Mouse (Mus musculus) inflammation-experienced regulatory T-cells, adult 6 months (primary cell): ENCODE data around the gene Chil4. TPM values are rescaled to one million over a fixed set of nuclear protein-coding genes. Genes with fewer than 3 reads are reported as not detected.
"Not testable (repeated sequence)": the region's sequence is repeated elsewhere in the genome, so short reads cannot be mapped to it uniquely, and the experiment has no call there.

ENCODE experiments used
- ATAC-seq: one replicate; pipeline ENCODE4 v1.8.0; 2017
- polyA plus RNA-seq, 3 experiments: library from polyadenylated mRNA; unstranded; fragments of 100-300 nt; shearing (Covaris generic); gene quantifications; one replicate each; pipeline ENCODE4 v1.2.1; 2017

Chil4 gene
- not detected for polyA plus RNA-seq

- ATAC-seq: no peak
Measured at GRCm38 (mm10) chr3:106219407-106219806, at the start of gene Chil4. Gene Chil4, minus strand, starts transcription at chr3:106219507.

- ATAC-seq: no peak
Measured at GRCm38 (mm10) chr3:106265854-106266253, 46.5 kb upstream of the Chil4 start.

- no peak for ATAC-seq
Measured at GRCm38 (mm10) chr3:106264854-106265253, 45.5 kb upstream of the Chil4 start.

- not testable (repeated sequence) for ATAC-seq
Measured at GRCm38 (mm10) chr3:106257076-106257475, 37.8 kb upstream of the Chil4 start.

GRCm38 (mm10) chr3:106252719-106253118 is 33.4 kb upstream of the Chil4 start:
- ATAC-seq: no peak

DNA sequence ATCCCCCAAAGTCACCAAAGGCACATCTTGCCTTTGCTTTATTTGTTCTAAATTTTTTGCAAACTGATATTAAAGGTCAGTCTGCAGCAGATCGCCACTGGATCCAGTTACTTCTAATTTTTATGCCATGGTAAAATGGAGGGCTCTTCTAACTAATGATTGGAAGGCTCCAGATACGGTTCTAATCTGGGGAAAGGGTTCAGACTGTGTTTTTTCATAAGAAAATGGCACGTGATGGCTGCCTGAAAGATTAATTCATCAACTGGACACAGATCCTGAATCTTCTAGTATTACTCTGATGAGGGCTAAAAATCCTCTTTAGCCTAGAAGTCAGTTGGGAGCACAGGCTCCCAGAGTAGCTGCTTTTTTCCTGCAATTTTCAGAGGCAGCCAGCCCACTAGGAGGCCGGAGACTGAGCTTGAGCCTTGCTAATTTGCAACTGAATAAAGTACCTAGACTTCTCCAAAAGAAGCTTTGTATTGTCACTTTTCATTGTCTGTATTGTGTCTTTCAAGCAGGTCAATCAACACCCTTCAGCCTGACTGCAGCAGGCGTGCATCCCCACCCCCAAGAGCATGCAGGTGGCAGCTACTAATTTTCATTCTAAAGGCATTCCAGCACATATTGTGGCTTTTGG is 31.6 kb upstream of the Chil4 start:
- ATAC-seq: not testable (repeated sequence)

- ATAC-seq: not testable (repeated sequence)
Measured at GRCm38 (mm10) chr3:106247369-106247768, 28.1 kb upstream of the Chil4 start.

DNA sequence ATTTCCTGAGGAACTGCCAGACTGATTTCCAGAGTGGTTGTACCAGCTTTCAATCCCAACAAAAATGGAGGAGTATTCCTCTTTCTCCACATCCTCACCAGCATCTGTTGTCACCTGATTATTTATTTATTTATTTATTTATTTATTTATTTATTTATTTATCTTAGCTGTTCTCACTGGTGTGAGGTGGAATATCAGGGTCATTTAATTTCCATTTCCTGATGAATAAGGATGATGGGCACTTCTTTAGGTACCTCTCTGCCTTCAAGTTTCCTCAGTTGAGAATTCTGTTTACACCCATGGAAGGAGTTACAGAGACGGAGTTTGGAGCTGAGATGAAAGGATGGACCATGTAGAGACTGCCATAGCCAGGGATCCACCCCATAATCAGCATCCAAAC is 20.9 kb upstream of the Chil4 start:
- not testable (repeated sequence) for ATAC-seq

GRCm38 (mm10) chr3:106239196-106239791 is 20.0 kb upstream of the Chil4 start:
- no peak for ATAC-seq

- not testable (repeated sequence) for ATAC-seq
Measured at GRCm38 (mm10) chr3:106223391-106223790, 4.1 kb upstream of the Chil4 start.

DNA sequence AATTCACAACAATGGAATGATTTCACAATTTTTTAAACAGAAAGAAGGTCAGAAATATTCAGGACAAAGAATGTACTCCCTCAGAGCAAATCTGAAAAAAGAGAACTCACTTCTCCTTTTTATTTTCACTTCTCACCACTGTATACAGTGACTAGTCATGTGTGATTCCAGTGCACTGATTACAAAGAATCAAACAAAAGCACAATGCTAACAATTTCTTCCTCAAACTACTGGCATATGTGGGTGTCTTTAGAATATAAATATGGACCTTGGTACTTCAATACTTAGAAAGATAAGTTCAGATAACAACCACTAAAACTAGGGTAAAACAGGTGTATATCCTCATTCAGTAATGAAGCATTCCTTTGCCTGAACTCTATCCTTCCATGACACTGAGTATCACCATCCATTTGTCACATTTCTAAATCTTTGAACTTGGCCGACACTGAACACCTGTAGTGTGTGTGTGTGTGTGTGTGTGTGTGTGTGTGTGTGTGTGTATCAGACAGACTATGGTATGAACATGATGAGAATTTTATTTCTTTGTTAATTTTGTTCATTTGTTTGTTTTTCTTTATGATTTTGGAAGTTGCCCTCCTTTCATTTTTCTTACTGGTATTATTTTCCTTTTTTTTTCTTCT is 2.4 kb upstream of the Chil4 start:
- ATAC-seq: no peak

DNA sequence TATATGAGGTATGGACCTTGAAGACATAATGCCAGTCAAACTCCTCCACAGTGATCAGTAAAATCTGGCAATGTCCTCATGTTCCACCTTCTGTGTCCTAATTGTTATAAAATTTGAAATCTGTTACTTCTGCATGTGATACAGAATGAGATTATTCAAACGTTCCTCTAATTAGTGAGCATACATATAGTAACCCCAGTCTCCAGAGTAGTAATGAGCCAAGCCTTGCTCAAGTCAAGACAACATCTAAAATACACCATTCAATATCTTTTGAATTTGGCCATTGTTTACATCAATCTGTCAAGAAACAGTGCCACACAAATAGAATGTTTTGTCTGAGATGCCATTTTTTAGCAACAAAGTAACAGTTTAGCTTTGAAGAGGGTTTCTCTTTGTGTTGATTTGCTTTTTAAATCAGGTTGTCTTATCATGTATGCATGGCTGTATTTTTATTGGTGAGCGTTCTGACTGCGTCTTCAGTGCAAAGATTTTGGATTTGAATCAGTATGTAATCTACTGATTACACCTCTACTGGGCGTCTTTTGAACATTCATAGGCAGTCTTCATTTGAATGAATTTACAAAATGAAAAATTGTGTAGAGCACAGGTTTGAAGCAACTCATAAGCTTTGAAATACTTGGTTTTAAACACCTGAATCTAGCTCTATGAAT is 888 bp downstream of the Chil4 start:
- ATAC-seq: not testable (repeated sequence)

DNA sequence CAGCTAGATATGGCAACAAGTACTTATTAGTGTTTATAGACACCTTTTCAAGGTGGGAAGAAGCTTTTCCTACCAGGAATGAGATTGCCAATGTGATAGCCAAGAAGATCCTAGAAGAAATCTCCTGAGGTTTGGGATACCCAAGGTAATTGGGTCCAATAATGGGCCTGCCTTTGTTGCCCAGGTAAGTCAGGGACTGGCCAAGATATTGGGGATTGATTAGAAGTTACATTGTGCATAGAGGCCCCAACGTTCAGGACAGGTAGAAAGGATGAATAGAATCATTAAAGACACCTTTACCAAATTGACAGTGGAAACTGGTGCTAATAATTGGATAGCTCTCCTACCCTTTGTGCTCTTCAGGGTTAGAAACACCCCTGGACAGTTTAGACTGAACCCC is 21.3 kb downstream of the Chil4 start:
- not testable (repeated sequence) for ATAC-seq

- not testable (repeated sequence) for ATAC-seq
Measured at GRCm38 (mm10) chr3:106197246-106197645, 22.1 kb downstream of the Chil4 start.

GRCm38 (mm10) chr3:106196276-106196675 is 23.0 kb downstream of the Chil4 start:
- ATAC-seq: no peak

DNA sequence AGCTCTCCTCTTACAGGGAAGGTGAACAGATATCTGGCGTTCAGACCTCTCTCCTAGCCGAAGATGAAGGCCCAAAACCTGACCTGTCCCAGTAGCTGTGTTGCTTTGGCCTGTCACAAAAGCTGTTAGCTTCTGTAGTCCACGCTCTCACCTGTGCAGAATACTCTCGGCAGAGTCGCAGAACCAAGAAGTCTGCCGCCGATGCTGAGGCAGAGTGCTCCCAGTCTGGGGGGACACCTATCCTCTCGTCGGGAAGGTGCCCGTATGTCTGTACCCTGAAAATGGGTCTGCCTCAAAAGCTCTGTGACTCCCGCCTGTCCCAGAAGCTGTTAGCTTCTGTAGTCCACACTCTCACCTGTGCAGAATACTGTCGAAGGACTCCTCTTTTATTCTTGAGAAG is 23.8 kb downstream of the Chil4 start:
- ATAC-seq: no peak

GRCm38 (mm10) chr3:106187991-106188390 is 31.3 kb downstream of the Chil4 start:
- ATAC-seq: no peak

GRCm38 (mm10) chr3:106177509-106178189 is 41.7 kb downstream of the Chil4 start:
- no peak for ATAC-seq

GRCm38 (mm10) chr3:106174971-106175370 is 44.3 kb downstream of the Chil4 start:
- ATAC-seq: not testable (repeated sequence)

DNA sequence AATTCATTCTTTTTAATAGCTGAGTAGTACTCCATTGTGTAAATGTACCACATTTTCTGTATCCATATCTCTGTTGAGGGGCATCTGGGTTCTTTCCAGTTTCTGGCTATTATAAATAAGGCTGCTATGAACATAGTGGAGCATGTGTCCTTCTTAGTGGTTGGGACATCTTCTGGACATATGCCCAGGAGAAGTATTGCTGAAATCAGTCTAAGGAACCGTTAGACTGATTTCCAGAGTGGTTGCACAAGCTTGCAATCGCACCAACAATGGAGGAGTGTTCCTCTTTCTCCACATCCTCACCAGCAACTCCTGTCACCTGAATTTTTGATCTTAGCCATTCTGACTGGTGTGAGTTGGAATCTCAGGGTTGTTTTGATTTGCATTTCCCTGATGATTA is 46.8 kb downstream of the Chil4 start:
- not testable (repeated sequence) for ATAC-seq

DNA sequence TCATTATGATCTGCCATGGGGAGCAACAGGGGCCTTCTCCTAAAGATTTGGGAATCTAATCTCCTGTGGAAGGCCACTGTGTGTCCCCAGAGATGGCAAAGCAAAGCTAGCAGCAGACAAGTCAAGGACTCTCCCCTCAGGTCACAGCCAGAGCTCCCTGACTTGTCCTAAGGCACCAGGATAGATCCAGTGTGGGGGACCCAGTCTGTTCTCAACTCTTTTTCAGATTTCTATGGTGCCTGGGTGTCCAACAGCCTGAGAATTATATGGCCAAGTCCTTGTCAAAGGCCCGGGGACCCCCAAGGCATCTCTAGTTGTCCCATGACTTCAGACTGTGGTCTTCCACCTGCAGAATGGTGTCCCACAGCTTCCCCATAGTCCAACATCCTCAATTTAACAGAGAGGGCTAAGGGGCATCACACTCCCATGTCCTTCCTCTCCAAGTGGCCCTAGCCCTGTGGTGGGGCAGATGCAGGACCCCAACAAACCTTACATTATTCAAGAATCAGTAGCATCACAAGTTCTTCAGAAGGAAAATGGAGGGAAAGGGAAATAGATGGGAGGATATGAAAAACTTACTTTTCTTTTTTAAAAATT is 48.1 kb downstream of the Chil4 start:
- ATAC-seq: no peak

- no peak for ATAC-seq
Measured at GRCm38 (mm10) chr3:106170522-106171053, 48.7 kb downstream of the Chil4 start.
